Mouse (Mus musculus) hindbrain, postnatal 0 days (tissue): ENCODE measurements around the gene 2310034G01Rik. TPM values are rescaled to one million over a fixed set of nuclear protein-coding genes. Genes with fewer than 3 reads are reported as not detected.

Experiments used
- ATAC-seq: fragments of 200-750 bp; cut with Nextera tagmentation; 2 replicates; pipeline ENCODE4 v1.8.0; 2017; ENCODE audit warnings: mild to moderate bottlenecking, moderate TSS enrichment, moderate library complexity
- DNase-seq: peaks from one replicate; pipeline ENCODE4 v3.0.0-alpha.2; 2015; ENCODE audit warnings: low spot score
- H3K27ac ChIP-seq: fragments of 300-500 bp; sonication (generic); 2 replicates; pipeline ENCODE4 v1.5.1; 2014; ENCODE audit warnings: mild to moderate bottlenecking
- H3K27me3 ChIP-seq: fragments of 300-500 bp; sonication (generic); 2 replicates; pipeline ENCODE4 v1.6.1; 2014; ENCODE audit warnings: low read length, mixed read lengths; ENCODE audit not compliant: insufficient read depth
- H3K36me3 ChIP-seq: fragments of 300-500 bp; sonication (generic); 2 replicates; pipeline ENCODE4 v1.6.1; 2014; ENCODE audit warnings: low read length, mixed read lengths; ENCODE audit not compliant: insufficient read depth
- H3K4me1 ChIP-seq: fragments of 300-500 bp; sonication (generic); 2 replicates; pipeline ENCODE4 v1.6.1; 2014; ENCODE audit warnings: antibody characterized with exemption, low read length, mixed read lengths; ENCODE audit not compliant: insufficient read depth
- H3K4me2 ChIP-seq: fragments of 300-500 bp; sonication (generic); 2 replicates; pipeline ENCODE4 v1.6.1; 2014; ENCODE audit warnings: low read depth, mild to moderate bottlenecking, low read length, moderate library complexity, mixed read lengths
- H3K4me3 ChIP-seq: fragments of 300-500 bp; sonication (generic); 2 replicates; pipeline ENCODE4 v1.5.1; 2014; ENCODE audit warnings: low read length
- H3K9ac ChIP-seq: fragments of 300-500 bp; sonication (generic); replicated peaks from 2 replicates; pipeline ENCODE4 v1.6.1; 2014; ENCODE audit warnings: mild to moderate bottlenecking, low read length, moderate library complexity, mixed read lengths
- H3K9me3 ChIP-seq: fragments of 300-500 bp; sonication (generic); 2 replicates; pipeline ENCODE4 v1.6.1; 2016; ENCODE audit warnings: low read length, mixed read lengths
- CTCF ChIP-seq: IDR thresholded peaks from 2 replicates; pipeline ENCODE4 v1.5.1; 2016; ENCODE audit warnings: antibody characterized with exemption, control low read depth, low read depth
- WGBS: fragments of 180-500 bp; shearing (Covaris S2); extraction: QIAGEN DNeasy Blood & Tissue Kit; methylation state at CpG from one replicate; pipeline ENCODE4 v1.1.7; 2014; 5-methylcytosine and 5-hydroxymethylcytosine counted together
- polyA plus RNA-seq: library from polyadenylated mRNA; unstranded; fragments of >200 nt; fragmentation: Nextera tagmentation; extraction: Ambion mirVana; gene quantifications from 2 replicates; pipeline ENCODE4 v1.2.1, GENCODE M21; 2015
- total RNA-seq: library from RNA; depleted of rRNA; stranded (reverse); fragments of >200 nt; gene quantifications from 2 replicates; pipeline ENCODE4 v1.2.3, GENCODE M21; 2014

Gene 2310034G01Rik
- total and polyA plus RNA-seq, 2 experiments from 2014 or later, result 0.89 to 1.7 TPM

DNA sequence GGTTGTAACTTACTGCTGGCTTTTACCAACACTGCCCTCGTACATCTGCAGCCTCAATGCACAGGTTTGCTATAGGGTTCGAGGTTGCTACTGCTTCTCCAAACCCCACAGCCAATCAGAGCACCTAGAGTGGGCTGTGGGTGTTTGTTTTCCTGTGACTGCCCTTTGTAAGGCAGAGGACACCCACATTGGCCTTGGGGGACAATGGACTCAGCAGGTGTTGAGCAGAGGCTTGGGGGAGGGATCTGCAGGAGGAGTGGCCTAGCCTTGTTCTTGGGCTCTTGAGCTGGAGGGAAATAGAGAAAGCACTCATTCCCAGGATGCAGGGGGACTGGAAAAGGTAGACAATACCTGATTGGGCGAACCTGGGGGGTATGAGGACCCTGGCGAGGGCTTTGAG lies 8.3 kb upstream of the 2310034G01Rik start:
- H3K4me2 ChIP-seq, result no peak overlapping the region
- WGBS, result 57% methylated on average over 4 of the region's 4 CpGs

GRCm38 (mm10) chr19:46357344-46358280 lies 7.5 kb upstream of the 2310034G01Rik start:
- DNase-seq (no peak), ATAC-seq (no peak)
- Histone ChIP-seq H3K4me2 (peak overlapping the region; percentile 90), H3K27ac (no peak overlapping the region), H3K9me3 (no peaks in the 10 kb centered on the region), H3K9ac (peak overlapping the region; percentile 70), H3K4me1 (no peaks in the 10 kb centered on the region), H3K36me3 (no peaks in the 10 kb centered on the region), H3K4me3 (peak overlapping the region; percentile 65), H3K27me3 (no peaks in the 10 kb centered on the region)
- TF ChIP-seq CTCF, result no peak
- WGBS, result 18% methylated on average over 25 of the region's 25 CpGs

More for the DNA sequence above, 8.3 kb upstream of the 2310034G01Rik start:
- H3K36me3 ChIP-seq, result no peaks in the 10 kb centered on the region
- H3K4me1 ChIP-seq, result no peaks in the 10 kb centered on the region
- H3K9me3 ChIP-seq, result no peaks in the 10 kb centered on the region
- no peak for TF ChIP-seq CTCF
- H3K4me3 ChIP-seq, result no peak overlapping the region
- DNase-seq (no peak), ATAC-seq (no peak)
- H3K9ac ChIP-seq, result no peak overlapping the region
- H3K27ac ChIP-seq, result no peak overlapping the region
- no peaks in the 10 kb centered on the region for H3K27me3 ChIP-seq

GRCm38 (mm10) chr19:46356701-46357138 lies 6.6 kb upstream of the 2310034G01Rik start:
- Histone ChIP-seq H3K36me3 (no peaks in the 10 kb centered on the region), H3K9me3 (no peaks in the 10 kb centered on the region), H3K4me3 (peak overlapping the region; percentile 65), H3K27me3 (no peaks in the 10 kb centered on the region), H3K4me2 (peak overlapping the region; percentile 90), H3K27ac (peak overlapping the region; percentile 56; the same call in 1 of the 2 replicates), H3K9ac (peak overlapping the region; percentile 70), H3K4me1 (no peaks in the 10 kb centered on the region)
- no peak for TF ChIP-seq CTCF
- DNase-seq (peak; percentile 96), ATAC-seq (peak; percentile 93)
- under 1% methylated on average over 29 of the region's 29 CpGs for WGBS

- Histone ChIP-seq H3K27me3 (no peaks in the 10 kb centered on the region), H3K27ac (peak overlapping the region; percentile 94; the same call in 1 of the 2 replicates), H3K4me2 (peak overlapping the region; percentile 91), H3K4me1 (no peaks in the 10 kb centered on the region; the same call in 1 of the 2 replicates), H3K9me3 (no peaks in the 10 kb centered on the region), H3K4me3 (peak overlapping the region; percentile 67), H3K9ac (peak overlapping the region; percentile 87), H3K36me3 (no peaks in the 10 kb centered on the region)
- ATAC-seq (0 out of 2 replicates have a peak, but pooled peaks have one; percentile 2), DNase-seq (no peak)
- WGBS, result 29% methylated on average over 6 of the region's 6 CpGs
- no peak for TF ChIP-seq CTCF
Observed at GRCm38 (mm10) chr19:46349550-46349949, 552 bp downstream of the 2310034G01Rik start.

DNA sequence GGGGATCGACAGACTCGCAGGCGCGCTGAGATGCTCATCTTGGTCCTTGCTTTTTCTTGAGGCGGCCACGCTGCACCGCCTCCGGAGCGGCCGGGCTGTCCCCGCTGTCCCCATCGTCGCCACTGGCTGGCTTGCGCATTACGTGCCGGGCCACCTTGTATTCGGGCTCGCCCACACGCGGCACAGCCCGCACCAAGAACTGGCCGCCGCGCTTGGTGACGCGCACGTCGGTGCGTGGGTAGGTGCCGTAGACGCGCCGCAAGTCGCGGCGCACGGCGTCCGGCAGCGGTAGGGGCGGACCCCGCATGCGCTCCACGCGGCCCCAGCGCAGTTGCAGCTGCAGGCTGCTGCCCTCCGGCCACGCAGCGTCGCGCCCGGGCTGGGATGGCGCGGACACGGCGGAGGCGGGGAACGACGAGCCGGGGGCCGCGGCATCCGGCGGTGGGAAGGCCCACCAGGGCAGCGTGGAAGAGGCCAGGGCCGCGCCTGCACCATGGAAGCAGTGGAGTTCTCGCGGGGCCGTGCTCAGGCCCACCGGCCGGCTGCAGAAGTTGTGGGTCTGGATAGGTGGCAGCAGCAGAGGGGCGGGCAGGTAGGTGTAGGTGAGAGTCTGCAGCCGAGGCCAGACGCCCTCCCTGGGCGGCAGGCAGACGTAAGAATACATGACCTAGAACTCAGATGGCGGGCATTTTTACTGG lies 1.2 kb downstream of the 2310034G01Rik start:
- peak overlapping the region; percentile 87 for H3K9ac ChIP-seq
- DNase-seq (peak; percentile 96), ATAC-seq (peak; percentile 96)
- peak overlapping the region; percentile 67 for H3K4me3 ChIP-seq
- no peaks in the 10 kb centered on the region; the same call in 1 of the 2 replicates for H3K4me1 ChIP-seq
- WGBS, result under 1% methylated on average over 75 of the region's 78 CpGs
- TF ChIP-seq CTCF, result peak; percentile 22; the same call in 1 of the 2 replicates
- no peaks in the 10 kb centered on the region for H3K9me3 ChIP-seq
- H3K4me2 ChIP-seq, result peak overlapping the region; percentile 91
- no peaks in the 10 kb centered on the region for H3K36me3 ChIP-seq
- H3K27me3 ChIP-seq, result no peaks in the 10 kb centered on the region
- peak overlapping the region; percentile 94 for H3K27ac ChIP-seq

GRCm38 (mm10) chr19:46347936-46348668 lies 2.0 kb downstream of the 2310034G01Rik start:
- ATAC-seq, result peak; percentile 34
- Histone ChIP-seq H3K4me3 (peak overlapping the region; percentile 67), H3K36me3 (no peaks in the 10 kb centered on the region), H3K4me2 (peak overlapping the region; percentile 91), H3K27me3 (no peaks in the 10 kb centered on the region), H3K27ac (peak overlapping the region; percentile 94), H3K9me3 (no peaks in the 10 kb centered on the region), H3K4me1 (no peaks in the 10 kb centered on the region; the same call in 1 of the 2 replicates), H3K9ac (peak overlapping the region; percentile 87)
- WGBS, result 26% methylated on average over 14 of the region's 14 CpGs
- peak; percentile 63 for DNase-seq
- no peak for TF ChIP-seq CTCF
